Mouse (Mus musculus) large intestine, adult 2 months (tissue): Measurements from ENCODE around the gene Gm45521. TPM values are rescaled to one million over a fixed set of nuclear protein-coding genes. Genes with fewer than 3 reads are reported as not detected.

Experiments
- DNase-seq: peaks from one replicate; pipeline ENCODE4 v3.0.0-alpha.2; 2012; ENCODE audit warnings: low read depth, low spot score
- WGBS: fragments of 180-500 bp; shearing (Covaris S2); methylation state at CpG from one replicate; pipeline ENCODE4 v1.1.7; 2018; 5-methylcytosine and 5-hydroxymethylcytosine counted together
- polyA plus RNA-seq: library from polyadenylated mRNA; depleted of rRNA; stranded (reverse); fragments of >200 nt; gene quantifications from 2 replicates; pipeline ENCODE4 v1.2.3, GENCODE M21; 2012

Gene Gm45521
- polyA plus RNA-seq, 1 experiment: not detected

DNA sequence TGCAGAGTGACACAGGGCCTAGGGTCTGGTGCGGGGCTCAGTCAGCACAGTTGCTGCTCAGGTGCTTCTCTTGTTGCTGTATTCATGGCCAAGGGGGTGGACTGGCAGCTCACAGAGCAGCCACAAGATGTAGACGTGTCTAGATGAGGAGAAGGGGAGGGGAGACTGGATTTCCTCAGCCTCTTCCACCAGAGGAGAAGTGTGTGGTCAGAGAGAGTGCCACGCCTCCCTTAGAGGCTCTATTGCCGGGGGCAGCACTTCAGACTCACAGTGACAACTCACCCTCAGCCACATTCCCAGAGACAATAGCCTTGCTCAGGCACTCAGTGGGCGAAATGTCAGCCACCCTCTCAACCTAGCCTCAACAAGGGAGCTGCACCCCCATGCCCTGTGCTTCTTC lies 11.8 kb upstream of the Gm45521 start:
- DNase-seq: no peak
- 84% methylated on average over 5 of the region's 5 CpGs for WGBS

- no peak for DNase-seq
- WGBS: 34% methylated on average over 9 of the region's 9 CpGs
Observed at GRCm38 (mm10) chr14:7951234-7951633, 5.9 kb upstream of the Gm45521 start.

GRCm38 (mm10) chr14:7952610-7953254 lies 4.4 kb upstream of the Gm45521 start:
- peak; percentile 80 for DNase-seq
- 18% methylated on average over 12 of the region's 12 CpGs for WGBS

DNA sequence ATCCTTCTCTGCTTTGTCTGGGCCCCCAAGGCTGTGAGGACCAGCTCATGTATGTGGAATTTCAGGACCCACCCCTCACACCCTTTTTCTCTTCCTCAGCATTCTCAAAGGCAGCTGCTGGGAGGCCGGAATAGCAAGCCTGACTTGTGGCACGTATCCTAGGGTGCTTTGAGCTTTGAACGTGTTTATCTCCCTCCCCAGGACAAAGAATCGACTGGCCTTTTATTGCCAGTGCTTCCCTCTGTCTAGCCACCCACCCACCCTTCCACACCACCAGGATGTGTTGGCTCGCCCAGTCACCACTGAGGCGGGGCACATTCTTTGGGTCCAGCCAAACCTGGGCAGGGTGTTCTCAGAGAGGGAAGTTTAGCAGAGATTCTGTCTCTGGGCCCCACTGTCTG lies 3.0 kb upstream of the Gm45521 start:
- 18% methylated on average over 6 of the region's 6 CpGs for WGBS

DNA sequence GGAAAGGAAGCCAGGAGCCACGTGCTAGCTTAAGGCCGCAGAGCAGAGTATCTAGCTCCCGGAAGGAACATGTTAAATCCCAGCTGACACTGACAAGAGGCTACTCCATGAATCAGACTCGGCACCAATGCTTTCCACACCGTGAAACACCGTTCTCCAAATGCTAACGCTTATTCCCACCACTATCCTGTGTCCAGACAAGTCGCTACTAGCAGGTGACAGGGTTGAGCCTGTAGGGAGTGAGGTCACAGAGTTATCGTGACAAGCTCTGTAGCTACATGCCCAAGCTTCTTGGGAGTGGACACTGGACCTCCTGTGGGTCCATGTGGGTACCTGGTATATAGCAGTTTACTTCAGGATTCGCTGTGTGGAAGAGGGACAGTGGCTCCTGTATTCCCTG lies 661 bp upstream of the Gm45521 start:
- WGBS: 85% methylated on average over 10 of the region's 10 CpGs
- DNase-seq: no peak

More for the DNA sequence above, 3.0 kb upstream of the Gm45521 start:
- peak; percentile 70 for DNase-seq

DNA sequence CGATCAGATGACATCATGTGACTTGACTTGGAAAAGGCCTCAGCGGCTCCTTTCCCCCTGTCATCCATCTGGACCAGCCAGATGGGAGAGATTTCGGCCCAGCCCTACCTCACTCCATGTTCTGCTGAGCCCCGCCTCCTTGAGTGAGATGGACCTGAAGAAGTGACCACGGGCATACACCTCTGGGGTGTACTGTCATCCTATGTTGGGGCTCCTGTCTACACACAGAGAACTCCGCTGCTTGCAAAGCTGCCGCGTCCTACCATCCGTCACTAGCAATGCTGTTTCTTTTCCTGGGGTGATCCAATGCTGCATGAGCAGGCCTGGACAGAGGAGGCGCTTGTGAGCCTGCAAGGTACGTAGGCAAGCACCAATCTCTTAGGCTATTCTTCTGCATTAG lies 3.5 kb downstream of the Gm45521 start:
- WGBS: 86% methylated on average over 11 of the region's 11 CpGs
- DNase-seq: no peak

DNA sequence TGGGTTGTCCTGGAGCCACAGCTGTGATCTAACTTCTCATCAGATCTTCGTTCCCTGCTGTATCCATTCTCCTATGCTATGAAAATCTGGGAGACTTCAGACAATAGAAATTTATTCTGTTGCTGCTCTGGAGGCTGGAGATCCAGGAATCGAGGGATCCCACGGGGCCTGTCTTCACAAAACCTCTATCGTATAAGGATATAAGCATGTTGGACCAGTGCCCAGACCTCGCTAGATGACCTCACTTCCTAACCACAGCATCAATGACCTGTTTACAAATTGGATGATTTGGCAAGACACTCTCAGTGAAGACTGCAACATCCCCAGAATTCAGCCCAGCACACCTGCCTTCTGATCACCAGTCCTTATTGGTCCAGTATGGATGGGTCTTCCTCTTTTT lies 4.6 kb downstream of the Gm45521 start:
- DNase-seq: no peak
- 22% methylated on average over 5 of the region's 5 CpGs for WGBS

DNA sequence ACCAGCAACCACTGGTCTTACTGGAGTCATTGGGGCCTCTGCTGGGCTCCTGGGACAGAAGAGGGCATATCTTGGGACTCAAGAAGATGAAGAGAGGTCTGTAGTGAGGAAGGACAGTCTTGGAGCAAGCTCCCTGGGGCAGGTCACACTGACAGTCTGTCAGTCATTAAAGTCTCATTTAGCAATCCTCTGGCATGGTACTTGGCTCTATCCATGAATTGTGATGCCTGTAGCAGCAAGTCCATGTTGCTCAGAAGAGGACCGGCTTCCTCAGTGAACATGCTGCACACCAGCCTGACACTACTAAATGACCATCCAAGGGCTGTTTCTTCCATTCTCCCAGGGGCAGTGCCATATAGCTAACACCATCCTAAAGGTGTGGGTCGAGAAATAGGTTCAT lies 5.5 kb downstream of the Gm45521 start:
- 91% methylated on average over 2 of the region's 2 CpGs for WGBS
- no peak for DNase-seq

DNA sequence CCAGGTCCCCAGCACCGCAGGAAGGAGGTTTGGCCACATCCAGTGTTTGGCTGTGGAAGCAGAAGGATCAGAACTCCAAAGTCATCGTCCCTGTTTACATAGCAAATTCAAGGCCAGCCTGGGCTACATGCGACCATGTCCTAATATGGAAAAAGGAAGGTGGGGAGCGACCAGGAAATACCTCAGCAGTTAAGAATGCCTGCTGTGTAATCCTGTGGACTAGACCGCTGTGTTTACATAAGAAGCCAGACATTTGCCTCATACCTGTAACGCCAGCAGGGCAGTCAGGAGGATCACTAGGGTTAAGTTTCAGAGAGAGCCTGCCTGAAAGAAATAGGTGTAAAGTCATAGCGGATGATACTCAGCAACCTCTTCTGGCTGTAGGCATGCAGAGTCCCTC lies 6.1 kb downstream of the Gm45521 start:
- DNase-seq: no peak
- 32% methylated on average over 7 of the region's 7 CpGs for WGBS

- WGBS: 49% methylated on average over 11 of the region's 11 CpGs
- no peak for DNase-seq
Observed at GRCm38 (mm10) chr14:7964219-7964889, 7.3 kb downstream of the Gm45521 start.

DNA sequence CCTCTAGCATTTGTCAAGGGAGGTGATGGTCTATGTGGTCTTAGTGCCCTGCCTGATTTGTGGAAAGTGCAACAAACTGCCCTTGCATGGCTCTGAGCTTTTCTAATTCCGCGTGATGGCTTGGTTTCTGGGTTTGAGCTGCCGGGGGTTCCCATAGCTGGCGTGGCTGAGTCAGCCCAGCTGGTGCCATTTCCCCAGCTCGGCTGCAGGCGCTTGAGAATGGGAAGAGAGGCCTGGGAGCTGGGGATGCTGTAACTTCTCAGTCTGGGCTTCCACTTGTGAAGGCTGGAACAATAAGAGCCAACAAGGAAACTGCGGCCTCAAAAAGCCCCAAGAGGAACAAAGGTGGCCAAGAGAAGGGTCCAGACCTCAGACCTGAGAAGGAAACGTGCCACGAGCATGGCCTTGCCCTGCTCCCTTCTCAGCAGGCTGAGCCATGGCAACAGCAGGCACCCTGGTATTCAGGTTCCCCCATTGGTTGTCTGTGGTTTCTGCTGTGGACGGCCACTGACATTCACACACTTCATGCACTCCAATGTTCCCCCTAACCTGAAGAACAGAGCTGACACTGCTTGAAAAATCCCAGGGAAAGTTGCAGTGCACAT lies 14.9 kb downstream of the Gm45521 start:
- 72% methylated on average over 10 of the region's 10 CpGs for WGBS
- DNase-seq: no peak

GRCm38 (mm10) chr14:7974643-7975042 lies 17.6 kb downstream of the Gm45521 start:
- 88% methylated on average over 1 of the region's 1 CpGs for WGBS
- no peak for DNase-seq

DNA sequence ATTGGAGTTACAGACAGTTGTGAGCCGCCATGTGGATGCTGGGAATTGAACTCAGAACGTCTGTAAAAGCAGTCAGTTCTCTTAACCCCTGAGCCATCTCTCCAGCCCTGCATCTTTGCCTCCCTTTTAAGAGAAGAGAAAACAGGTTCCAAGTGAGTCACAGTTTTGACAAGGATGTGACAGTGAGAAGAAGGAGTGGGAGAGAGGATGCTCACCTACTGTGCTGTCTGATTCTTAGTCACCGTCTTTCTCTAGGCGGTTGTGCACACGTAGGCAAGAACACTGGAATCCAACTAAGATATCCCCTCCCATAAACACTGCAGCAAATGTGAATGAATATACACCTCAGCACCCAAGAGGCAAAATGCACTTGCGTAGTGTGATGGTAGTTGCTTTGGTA lies 18.1 kb downstream of the Gm45521 start:
- WGBS: 79% methylated on average over 6 of the region's 6 CpGs
- DNase-seq: no peak

DNA sequence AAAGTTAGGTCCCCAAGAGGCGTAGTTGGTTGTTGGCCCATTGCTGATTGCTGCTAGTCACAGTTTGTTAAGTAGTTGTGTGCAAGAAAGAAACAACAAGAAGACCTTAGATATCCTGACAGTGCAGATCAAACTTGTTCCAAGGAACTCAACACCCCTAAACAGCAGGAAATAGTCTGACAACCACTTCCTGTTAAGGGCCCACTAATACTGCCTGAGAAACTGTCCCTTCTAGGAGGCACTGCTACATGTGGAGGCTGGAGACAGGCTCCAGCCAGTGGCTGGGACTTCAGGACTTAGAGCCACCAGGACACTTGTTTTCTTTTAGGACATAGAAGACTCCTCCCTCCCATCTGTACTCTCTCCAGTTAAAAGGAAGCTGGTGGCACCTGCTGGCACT lies 20.4 kb downstream of the Gm45521 start:
- DNase-seq: no peak
- 100% methylated on average over 1 of the region's 1 CpGs for WGBS

- no peak for DNase-seq
- WGBS: 77% methylated on average over 1 of the region's 1 CpGs
Observed at GRCm38 (mm10) chr14:7978183-7978582, 21.1 kb downstream of the Gm45521 start.

DNA sequence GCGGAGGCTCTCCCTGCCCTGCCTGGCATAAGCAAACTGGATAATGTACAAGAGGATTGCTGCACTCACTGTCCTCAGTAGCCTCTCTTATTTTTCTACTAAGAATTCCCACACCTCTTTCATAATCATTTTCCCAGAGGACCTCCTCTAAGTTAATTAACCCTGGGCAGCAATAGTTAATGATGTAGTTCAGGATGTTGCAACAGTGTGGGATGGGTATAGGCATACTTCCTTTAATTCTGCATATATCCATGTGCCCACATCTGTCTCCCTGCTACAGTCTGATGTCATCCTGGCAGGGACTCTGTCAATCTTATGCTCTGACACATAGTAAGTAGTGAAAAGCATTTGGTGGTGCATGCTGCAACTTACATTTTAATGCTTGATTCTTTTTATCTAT lies 24.1 kb downstream of the Gm45521 start:
- 97% methylated on average over 1 of the region's 1 CpGs for WGBS
- no peak for DNase-seq

- no peak for DNase-seq
- WGBS: 94% methylated on average over 6 of the region's 6 CpGs
Observed at GRCm38 (mm10) chr14:7986913-7987312, 29.8 kb downstream of the Gm45521 start.

DNA sequence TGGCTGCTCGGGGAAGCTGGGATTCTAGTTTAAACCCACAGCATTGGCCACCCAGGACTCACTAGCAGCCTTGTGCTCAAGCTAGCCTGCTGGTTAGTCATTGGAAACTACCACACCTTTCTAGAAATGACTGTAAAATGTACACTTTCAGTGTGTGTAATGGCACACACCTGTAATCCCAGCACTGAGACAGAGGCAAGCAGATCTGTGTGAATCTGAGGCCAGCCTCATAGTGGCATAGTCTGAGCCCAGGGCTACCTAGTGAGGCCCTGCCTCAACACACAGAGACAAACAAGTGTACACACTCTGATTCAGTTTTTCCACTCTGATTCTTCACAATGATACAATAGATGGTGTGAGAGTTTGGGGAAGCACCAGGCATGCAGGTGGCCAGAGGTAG lies 32.3 kb downstream of the Gm45521 start:
- 75% methylated on average over 1 of the region's 1 CpGs for WGBS
- no peak for DNase-seq

- WGBS: 58% methylated on average over 3 of the region's 3 CpGs
- DNase-seq: no peak
Observed at GRCm38 (mm10) chr14:7989961-7990360, 32.9 kb downstream of the Gm45521 start.

DNA sequence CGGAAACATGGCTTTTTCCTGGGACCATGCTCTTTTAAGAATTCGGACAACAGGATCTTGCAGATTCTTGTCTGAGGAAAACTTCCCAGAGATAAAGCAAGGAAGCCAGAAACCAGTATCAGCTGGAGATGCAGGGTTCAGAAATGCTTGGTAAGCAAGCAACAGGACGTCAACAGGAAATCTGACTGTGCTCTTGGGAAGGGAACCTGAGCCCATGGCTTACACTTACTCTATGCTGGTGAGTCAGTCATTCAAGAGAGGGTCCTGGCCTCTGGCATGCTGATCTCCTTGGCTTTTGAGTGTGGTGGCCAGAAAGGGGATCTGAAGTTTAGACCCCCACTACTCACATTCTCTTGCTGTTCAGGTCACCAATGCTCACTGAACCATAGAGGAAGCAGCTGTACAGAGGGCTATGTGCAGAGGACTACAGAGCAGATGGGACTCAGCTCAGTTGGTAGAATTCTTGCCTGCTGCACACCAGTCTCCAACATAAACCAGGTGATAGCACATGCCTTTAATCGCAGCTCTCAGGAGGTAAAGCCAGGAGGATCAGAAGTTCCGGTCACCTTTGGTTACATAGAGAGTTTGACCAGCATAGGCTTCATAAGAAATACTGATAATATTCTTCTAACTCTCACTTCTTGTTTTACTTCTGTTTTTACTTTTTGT lies 34.2 kb downstream of the Gm45521 start:
- DNase-seq: no peak
- WGBS: 81% methylated on average over 5 of the region's 5 CpGs

GRCm38 (mm10) chr14:7992158-7992557 lies 35.1 kb downstream of the Gm45521 start:
- WGBS: 71% methylated on average over 6 of the region's 6 CpGs
- no peak for DNase-seq
